Mouse (Mus musculus) MEL (cell line): ENCODE measurements around the gene Abcc1. TPM values are rescaled to one million over a fixed set of nuclear protein-coding genes. Genes with fewer than 3 reads are reported as not detected.

Experiments
- DNase-seq: peaks from one replicate; pipeline ENCODE4 v3.0.0; 2011; ENCODE audit warnings: low read depth, low spot score
- H3K27ac ChIP-seq: 2 replicates; pipeline ENCODE4 v1.5.1; 2012; ENCODE audit warnings: low read depth, mild to moderate bottlenecking, control low read depth, low read length, moderate library complexity; ENCODE audit not compliant: control insufficient read depth
- H3K27me3 ChIP-seq, 2 experiments: fragments of 150-350 bp in 1 of 2; sonication (generic) in 1 of 2; 2 replicates each; pipeline ENCODE4 v1.6.1; 2012; ENCODE audit warnings: low read length in 2 of 2, mild to moderate bottlenecking in 2 of 2, improper control_type of control experiment in 1 of 2, moderate library complexity in 1 of 2; ENCODE audit not compliant: insufficient read depth in 2 of 2, control insufficient read depth in 1 of 2
- H3K36me3 ChIP-seq, 2 experiments: 2 replicates each; pipeline ENCODE4 v1.6.1; 2012 to 2014; ENCODE audit warnings: low read length in 2 of 2, improper control_type of control experiment in 1 of 2, inconsistent platforms in 1 of 2, mild to moderate bottlenecking in 1 of 2; ENCODE audit not compliant: insufficient read depth in 2 of 2, control insufficient read depth in 1 of 2
- H3K4me1 ChIP-seq, 2 experiments: fragments of 150-350 bp in 1 of 2; sonication (generic) in 1 of 2; 2 replicates each; pipeline ENCODE4 v1.6.1; 2012; ENCODE audit warnings: low read length in 2 of 2, improper control_type of control experiment in 1 of 2, mild to moderate bottlenecking in 1 of 2; ENCODE audit not compliant: insufficient read depth in 2 of 2, control insufficient read depth in 1 of 2
- H3K4me3 ChIP-seq, 2 experiments: fragments of 150-350 bp in 1 of 2; sonication (generic) in 1 of 2; 2 replicates each; pipeline ENCODE4 v1.5.1; 2012; ENCODE audit warnings: low read depth in 2 of 2, low read length in 2 of 2, mild to moderate bottlenecking in 2 of 2, moderate library complexity in 2 of 2, control low read depth in 1 of 2, improper control_type of control experiment in 1 of 2; ENCODE audit not compliant: control insufficient read depth in 1 of 2, insufficient read depth in 1 of 2
- H3K79me2 ChIP-seq: 2 replicates; pipeline ENCODE4 v1.6.1; 2012; ENCODE audit warnings: mild to moderate bottlenecking, low read length, moderate library complexity; ENCODE audit not compliant: control insufficient read depth, poor library complexity, insufficient read depth
- H3K9ac ChIP-seq: 2 replicates; pipeline ENCODE4 v1.6.1; 2012; ENCODE audit warnings: low read depth, mild to moderate bottlenecking, control low read depth, low read length, moderate library complexity; ENCODE audit not compliant: control insufficient read depth, poor library complexity, severe bottlenecking
- H3K9me3 ChIP-seq: fragments of 150-350 bp; sonication (generic); replicated peaks from 2 replicates; pipeline ENCODE4 v1.6.1; 2012; ENCODE audit warnings: mild to moderate bottlenecking, low read length, improper control_type of control experiment, moderate library complexity; ENCODE audit not compliant: insufficient read depth
- BHLHE40 ChIP-seq: IDR thresholded peaks from 2 replicates; pipeline ENCODE4 v1.6.1; 2012; ENCODE audit warnings: low read depth, mild to moderate bottlenecking, inconsistent platforms, low read length, improper control_type of control experiment, borderline replicate concordance
- CHD1 ChIP-seq: IDR thresholded peaks from 2 replicates; pipeline ENCODE4 v1.6.1; 2012; ENCODE audit warnings: low read depth, mild to moderate bottlenecking, inconsistent platforms, low read length, improper control_type of control experiment
- CHD2 ChIP-seq: IDR thresholded peaks from 2 replicates; pipeline ENCODE4 v1.6.1; 2011; ENCODE audit warnings: low read length, improper control_type of control experiment
- CTCF ChIP-seq, 3 experiments: IDR thresholded peaks in 2 of 3; conservative IDR thresholded peaks in 1 of 3; 2 replicates each; pipeline ENCODE4 v1.5.1; 2011 to 2012; ENCODE audit warnings: low read length in 3 of 3, low read depth in 2 of 3, mild to moderate bottlenecking in 2 of 3, improper control_type of control experiment in 1 of 3, inconsistent platforms in 1 of 3, mixed read lengths in 1 of 3, moderate library complexity in 1 of 3; ENCODE audit not compliant: control insufficient read depth in 1 of 3, insufficient read depth in 1 of 3, poor library complexity in 1 of 3, severe bottlenecking in 1 of 3
- ELF1 ChIP-seq: IDR thresholded peaks from 2 replicates; pipeline ENCODE4 v1.6.1; 2014; ENCODE audit warnings: low read depth, mild to moderate bottlenecking, inconsistent platforms, low read length, improper control_type of control experiment, moderate library complexity
- EP300 ChIP-seq, 2 experiments: IDR thresholded peaks; 2 replicates each; pipeline ENCODE4 v1.6.1; 2011; ENCODE audit warnings: improper control_type of control experiment in 2 of 2, low read length in 2 of 2, low read depth in 1 of 2, mild to moderate bottlenecking in 1 of 2
- GABPA ChIP-seq: IDR thresholded peaks from 2 replicates; pipeline ENCODE4 v1.6.1; 2012; ENCODE audit warnings: low read depth, mild to moderate bottlenecking, inconsistent platforms, low read length, improper control_type of control experiment, moderate library complexity
- HCFC1 ChIP-seq: IDR thresholded peaks from 2 replicates; pipeline ENCODE4 v1.6.1; 2012; ENCODE audit warnings: low read depth, mild to moderate bottlenecking, inconsistent platforms, low read length, improper control_type of control experiment, moderate library complexity
- JUND ChIP-seq: IDR thresholded peaks from 2 replicates; pipeline ENCODE4 v1.6.1; 2011; ENCODE audit warnings: low read depth, mild to moderate bottlenecking, improper control_type of control experiment, low read length
- MAFK ChIP-seq: IDR thresholded peaks from 2 replicates; pipeline ENCODE4 v1.6.1; 2011; ENCODE audit warnings: low read depth, mild to moderate bottlenecking, low read length, improper control_type of control experiment, borderline replicate concordance
- MAZ ChIP-seq: IDR thresholded peaks from 2 replicates; pipeline ENCODE4 v1.6.1; 2012; ENCODE audit warnings: low read depth, mild to moderate bottlenecking, inconsistent platforms, low read length, improper control_type of control experiment
- MEF2A ChIP-seq: IDR thresholded peaks from 2 replicates; pipeline ENCODE4 v1.6.1; 2014; ENCODE audit warnings: low read depth, mild to moderate bottlenecking, inconsistent platforms, low read length, improper control_type of control experiment; ENCODE audit not compliant: poor library complexity, insufficient replicate concordance, severe bottlenecking; ENCODE audit errors: extremely low read depth
- MXI1 ChIP-seq: IDR thresholded peaks from 2 replicates; pipeline ENCODE4 v1.6.1; 2011; ENCODE audit warnings: mild to moderate bottlenecking, low read depth, low read length, improper control_type of control experiment
- MYB ChIP-seq: IDR thresholded peaks from 2 replicates; pipeline ENCODE4 v1.6.1; 2011; ENCODE audit warnings: mild to moderate bottlenecking, low read depth, low read length, improper control_type of control experiment
- MYC ChIP-seq: IDR thresholded peaks from 2 replicates; pipeline ENCODE4 v1.6.1; 2011; ENCODE audit warnings: low read depth, mild to moderate bottlenecking, low read length, improper control_type of control experiment, moderate library complexity
- NELFE ChIP-seq: IDR thresholded peaks from 2 replicates; pipeline ENCODE4 v1.6.1; 2011; ENCODE audit warnings: low read depth, low read length, improper control_type of control experiment
- NRF1 ChIP-seq: IDR thresholded peaks from 2 replicates; pipeline ENCODE4 v1.6.1; 2014; ENCODE audit warnings: low read depth, mild to moderate bottlenecking, inconsistent platforms, low read length, improper control_type of control experiment, moderate library complexity; ENCODE audit not compliant: poor library complexity, insufficient read depth, severe bottlenecking
- POLR2A ChIP-seq, 2 experiments: IDR thresholded peaks; 2 replicates each; pipeline ENCODE4 v1.6.1; 2011 to 2012; ENCODE audit warnings: low read length in 2 of 2, mild to moderate bottlenecking in 2 of 2, control low read depth in 1 of 2, improper control_type of control experiment in 1 of 2, low read depth in 1 of 2, moderate library complexity in 1 of 2; ENCODE audit not compliant: control insufficient read depth in 1 of 2, insufficient read depth in 1 of 2, poor library complexity in 1 of 2
- POLR2AphosphoS5 ChIP-seq: IDR thresholded peaks from 2 replicates; pipeline ENCODE4 v1.6.1; 2012; ENCODE audit warnings: low read depth, borderline replicate concordance, mild to moderate bottlenecking, inconsistent platforms, low read length, moderate library complexity, mixed read lengths
- RAD21 ChIP-seq: IDR thresholded peaks from 2 replicates; pipeline ENCODE4 v1.6.1; 2011; ENCODE audit warnings: mild to moderate bottlenecking, low read depth, low read length, improper control_type of control experiment
- SIN3A ChIP-seq: IDR thresholded peaks from 2 replicates; pipeline ENCODE4 v1.6.1; 2012; ENCODE audit warnings: low read length, improper control_type of control experiment, inconsistent platforms
- SMC3 ChIP-seq: IDR thresholded peaks from 2 replicates; pipeline ENCODE4 v1.6.1; 2011; ENCODE audit warnings: low read depth, low read length, improper control_type of control experiment
- TAL1 ChIP-seq: IDR thresholded peaks from 2 replicates; pipeline ENCODE4 v1.6.1; 2012; ENCODE audit warnings: mild to moderate bottlenecking, inconsistent platforms, low read length, moderate library complexity, mixed read lengths
- TBP ChIP-seq: IDR thresholded peaks from 2 replicates; pipeline ENCODE4 v1.8.0; 2011; ENCODE audit warnings: low read depth, low read length, improper control_type of control experiment
- TCF12 ChIP-seq: IDR thresholded peaks from 2 replicates; pipeline ENCODE4 v1.6.1; 2014; ENCODE audit warnings: low read depth, mild to moderate bottlenecking, inconsistent platforms, low read length, improper control_type of control experiment, moderate library complexity
- UBTF ChIP-seq: IDR thresholded peaks from 2 replicates; pipeline ENCODE4 v1.6.1; 2012; ENCODE audit warnings: low read depth, mild to moderate bottlenecking, inconsistent platforms, low read length, improper control_type of control experiment, moderate library complexity, borderline replicate concordance; ENCODE audit not compliant: insufficient read depth
- USF1 ChIP-seq: IDR thresholded peaks from 2 replicates; pipeline ENCODE4 v1.6.1; 2014; ENCODE audit warnings: low read depth, mild to moderate bottlenecking, inconsistent platforms, low read length, improper control_type of control experiment, moderate library complexity
- USF2 ChIP-seq, 2 experiments: IDR thresholded peaks; 2 replicates each; pipeline ENCODE4 v1.6.1; 2011 to 2012; ENCODE audit warnings: improper control_type of control experiment in 2 of 2, low read length in 2 of 2, borderline replicate concordance in 1 of 2, inconsistent platforms in 1 of 2, low read depth in 1 of 2, mild to moderate bottlenecking in 1 of 2; ENCODE audit not compliant: insufficient read depth in 1 of 2
- ZKSCAN1 ChIP-seq: IDR thresholded peaks from 2 replicates; pipeline ENCODE4 v1.6.1; 2012; ENCODE audit warnings: low read depth, mild to moderate bottlenecking, inconsistent platforms, low read length, improper control_type of control experiment, moderate library complexity
- ZMIZ1 ChIP-seq: IDR thresholded peaks from 2 replicates; pipeline ENCODE4 v1.6.1; 2012; ENCODE audit warnings: low read depth, mild to moderate bottlenecking, inconsistent platforms, low read length, improper control_type of control experiment, moderate library complexity
- ZNF384 ChIP-seq: IDR thresholded peaks from 2 replicates; pipeline ENCODE4 v1.6.1; 2012; ENCODE audit warnings: low read depth, mild to moderate bottlenecking, inconsistent platforms, low read length, improper control_type of control experiment
- polyA plus RNA-seq, 2 experiments: library from polyadenylated mRNA; stranded (reverse) in 1 of 2; unstranded in 1 of 2; fragments of >175 nt in 1 of 2; fragments of >200 nt in 1 of 2; gene quantifications; 2 replicates each; pipeline versions ENCODE4 v1.2.1 to v1.2.4; 2012; ENCODE audit warnings: low replicate concordance in 2 of 2, low read depth in 1 of 2; ENCODE audit not compliant: insufficient read length in 2 of 2, insufficient read depth in 1 of 2, missing spikeins in 1 of 2
- total RNA-seq: library from RNA; depleted of rRNA; stranded (reverse); fragments of 300-350 nt; gene quantifications from 2 replicates; pipeline ENCODE4 v1.2.3, GENCODE M21; 2012

Gene Abcc1
- total and polyA plus RNA-seq, 3 experiments: 31.5 to 39.8 (median 34.2) TPM

- H3K36me3 ChIP-seq: peaks cover 0 to 54% of the 10 kb centered on the region in 2 experiments
- H3K4me3 ChIP-seq: no peak overlapping the region
- peaks cover 37 to 49% of the 10 kb centered on the region in 2 experiments for H3K4me1 ChIP-seq
- H3K79me2 ChIP-seq: peaks cover 71% of the 10 kb centered on the region
- no peaks in the 10 kb centered on the region for H3K9me3 ChIP-seq
- H3K27ac ChIP-seq: peak overlapping the region; percentile 11; the same call in 1 of the 2 replicates
- DNase-seq: no peak
- no peaks in the 10 kb centered on the region for H3K27me3 ChIP-seq
- no peak for TF ChIP-seq USF2 (IDR thresholded peaks at IDR 0.05; ENCODE audit: borderline replicate concordance in 1 of 2, insufficient read depth in 1 of 2, low read depth in 1 of 2, low read length in 2 of 2)
- no peak for TF ChIP-seq MXI1
- no peak for TF ChIP-seq SIN3A
- no peak for TF ChIP-seq SMC3
- 0 out of 2 replicates have a peak, but pooled peaks have one; percentile 11 for TF ChIP-seq ZNF384
- no peak for TF ChIP-seq RAD21
- TF ChIP-seq CTCF (IDR thresholded peaks at IDR 0.05 in 2 of 3, conservative IDR thresholded peaks at IDR 0.05 in 1 of 3; ENCODE audit: control insufficient read depth in 1 of 3, insufficient read depth in 1 of 3, low read depth in 2 of 3, low read length in 3 of 3, poor library complexity in 1 of 3, severe bottlenecking in 1 of 3): no peak
- TF ChIP-seq MEF2A: no peak
- H3K9ac ChIP-seq: no peak overlapping the region
Observed at GRCm38 (mm10) chr16:14364066-14364465, 2.7 kb downstream of the Abcc1 start.

GRCm38 (mm10) chr16:14365457-14365856 is 4.1 kb downstream of the Abcc1 start:
- peaks cover 34 to 49% of the 10 kb centered on the region in 2 experiments for H3K4me1 ChIP-seq
- peaks cover 85% of the 10 kb centered on the region for H3K79me2 ChIP-seq
- peaks cover 0 to 51% of the 10 kb centered on the region in 2 experiments for H3K36me3 ChIP-seq
- peak overlapping the region; percentile 52 for H3K27ac ChIP-seq
- H3K9me3 ChIP-seq: no peaks in the 10 kb centered on the region
- no peaks in the 10 kb centered on the region for H3K27me3 ChIP-seq
- H3K4me3 ChIP-seq: no peak overlapping the region
- H3K9ac ChIP-seq: no peak overlapping the region
- peak; percentile 85 for DNase-seq
- TF ChIP-seq NELFE: no peak
- no peak for TF ChIP-seq MYC
- TF ChIP-seq EP300 (IDR thresholded peaks at IDR 0.05; ENCODE audit: low read depth in 1 of 2, low read length in 2 of 2): peak; percentile 55 to 76
- TF ChIP-seq ZNF384: no peak
- TF ChIP-seq CHD1: no peak
- TF ChIP-seq UBTF: no peak
- TF ChIP-seq MAZ: no peak
- TF ChIP-seq MAFK: no peak
- TF ChIP-seq NRF1: no peak
- TF ChIP-seq USF1: no peak
- TF ChIP-seq GABPA: no peak
- no peak for TF ChIP-seq CHD2
- no peak for TF ChIP-seq MEF2A
- no peak for TF ChIP-seq JUND
- TF ChIP-seq SIN3A: peak; percentile 24; the same call in 1 of the 2 replicates
- TF ChIP-seq RAD21: no peak
- no peak for TF ChIP-seq POLR2A (IDR thresholded peaks at IDR 0.05; ENCODE audit: control insufficient read depth in 1 of 2, insufficient read depth in 1 of 2, low read depth in 1 of 2, low read length in 2 of 2, poor library complexity in 1 of 2)
- TF ChIP-seq MYB: no peak
- TF ChIP-seq HCFC1: no peak
- TF ChIP-seq BHLHE40: no peak
- no peak for TF ChIP-seq TBP
- peak; percentile 69 for TF ChIP-seq TCF12
- no peak for TF ChIP-seq ELF1
- no peak for TF ChIP-seq POLR2AphosphoS5
- no peak for TF ChIP-seq ZMIZ1
- TF ChIP-seq ZKSCAN1: no peak
- peak; percentile 69 for TF ChIP-seq TAL1
